Mouse (Mus musculus) forebrain, embryonic 11.5 days (tissue): ENCODE data around the gene Gm6370. TPM values are rescaled to one million over a fixed set of nuclear protein-coding genes. Genes with fewer than 3 reads are reported as not detected.
"Not testable (repeated sequence)": the region's sequence is repeated elsewhere in the genome, so short reads cannot be mapped to it uniquely, and the experiment has no call there.

Experiments
- ATAC-seq: fragments of 200-750 bp; cut with Nextera tagmentation; replicated peaks from 2 replicates; pipeline ENCODE4 v1.8.0; 2017; ENCODE audit warnings: moderate TSS enrichment; ENCODE audit not compliant: low FRiP score
- DNase-seq: peaks from one replicate; pipeline ENCODE4 v3.0.0-alpha.2; 2017; ENCODE audit warnings: low spot score
- H3K27ac ChIP-seq: fragments of 300-500 bp; sonication (generic); 2 replicates; pipeline ENCODE4 v1.5.1; 2014; ENCODE audit warnings: low read depth, low read length
- H3K27me3 ChIP-seq: fragments of 300-500 bp; sonication (generic); 2 replicates; pipeline ENCODE4 v1.6.1; 2014; ENCODE audit warnings: mild to moderate bottlenecking, low read length, mixed read lengths; ENCODE audit not compliant: control insufficient read depth, insufficient read depth
- H3K36me3 ChIP-seq: fragments of 300-500 bp; sonication (generic); 2 replicates; pipeline ENCODE4 v1.6.1; 2014; ENCODE audit warnings: mild to moderate bottlenecking, low read length, moderate library complexity, mixed read lengths; ENCODE audit not compliant: control insufficient read depth, insufficient read depth
- H3K4me1 ChIP-seq: fragments of 300-500 bp; sonication (generic); replicated peaks from 2 replicates; pipeline ENCODE4 v1.6.1; 2014; ENCODE audit warnings: low read length, mixed read lengths; ENCODE audit not compliant: control insufficient read depth, insufficient read depth
- H3K4me2 ChIP-seq: fragments of 300-500 bp; sonication (generic); 2 replicates; pipeline ENCODE4 v1.6.1; 2014; ENCODE audit warnings: low read depth, mild to moderate bottlenecking, low read length, moderate library complexity, mixed read lengths; ENCODE audit not compliant: severe bottlenecking
- H3K4me3 ChIP-seq: fragments of 300-500 bp; sonication (generic); 2 replicates; pipeline ENCODE4 v1.5.1; 2014; ENCODE audit warnings: low read depth, low read length
- H3K9ac ChIP-seq: fragments of 300-500 bp; sonication (generic); 2 replicates; pipeline ENCODE4 v1.6.1; 2014; ENCODE audit warnings: low read length
- H3K9me3 ChIP-seq: fragments of 300-500 bp; sonication (generic); 2 replicates; pipeline ENCODE4 v1.6.1; 2016; ENCODE audit warnings: low read length, mixed read lengths; ENCODE audit not compliant: control insufficient read depth
- WGBS: fragments of 180-500 bp; shearing (Covaris S2); extraction: QIAGEN DNeasy Blood & Tissue Kit; methylation state at CpG from one replicate; pipeline ENCODE4 v1.1.7; 2014; 5-methylcytosine and 5-hydroxymethylcytosine counted together
- polyA plus RNA-seq: library from polyadenylated mRNA; unstranded; fragments of >200 nt; fragmentation: Nextera tagmentation; extraction: Ambion mirVana; gene quantifications from 2 replicates; pipeline ENCODE4 v1.2.1, GENCODE M21; 2014

Gene Gm6370
- polyA plus RNA-seq, result not detected in 2 replicates

DNA sequence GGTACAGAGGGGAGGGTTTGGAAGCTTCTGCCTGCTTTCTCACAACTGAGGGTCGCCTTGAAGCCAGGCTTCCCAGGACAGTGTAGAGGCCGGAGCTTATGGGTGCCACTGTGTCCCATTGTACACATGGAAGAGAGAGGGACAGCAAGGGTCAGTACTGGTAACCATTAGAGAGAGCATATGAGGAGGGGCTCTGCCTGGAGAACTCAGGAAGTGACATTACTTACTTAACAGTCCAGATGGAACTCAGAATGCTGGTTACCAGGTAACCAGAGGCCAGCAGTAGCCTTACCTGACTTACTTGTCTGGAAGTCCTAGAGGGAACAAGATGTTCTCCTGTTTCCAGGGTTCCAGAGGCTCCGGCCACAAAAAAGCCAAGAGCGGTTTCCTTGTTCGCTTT is at the start of gene Gm6370:
TSS of gene Gm6370 (plus strand) at position 301 of the 400 bp plus-strand sequence.
- H3K9ac ChIP-seq, H3K9me3 ChIP-seq, DNase-seq, ATAC-seq, H3K27ac ChIP-seq, H3K4me2 ChIP-seq, H3K27me3 ChIP-seq, H3K36me3 ChIP-seq, H3K4me3 ChIP-seq, H3K4me1 ChIP-seq: not testable (repeated sequence)
- WGBS, result no CpG with 5 or more reads among the region's 5 CpGs

DNA sequence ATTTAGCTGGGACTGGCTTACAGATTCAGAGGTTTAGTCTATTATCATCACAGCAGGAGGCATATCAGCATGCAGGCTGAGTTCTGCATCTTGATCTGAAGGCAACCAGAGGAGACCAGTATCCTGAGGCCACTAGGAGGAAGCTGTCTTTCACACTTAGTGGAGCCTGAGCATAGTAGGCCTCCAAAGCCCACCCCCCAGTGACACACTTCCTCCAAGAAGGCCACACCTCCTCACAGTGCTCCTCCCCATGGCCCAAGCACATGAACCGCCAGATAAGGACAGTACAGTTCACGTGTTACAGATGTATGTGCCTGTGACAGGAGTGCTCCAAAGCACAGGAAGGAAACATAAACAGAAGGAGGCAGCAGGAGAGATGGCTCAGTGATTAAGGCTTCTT is 48.4 kb upstream of the Gm6370 start:
- Histone ChIP-seq H3K4me1 (no peaks in the 10 kb centered on the region), H3K9me3 (no peaks in the 10 kb centered on the region), H3K9ac (no peak overlapping the region), H3K4me2 (no peak overlapping the region), H3K27ac (no peak overlapping the region), H3K27me3 (no peaks in the 10 kb centered on the region), H3K4me3 (no peak overlapping the region), H3K36me3 (no peaks in the 10 kb centered on the region; the same call in 1 of the 2 replicates)
- ATAC-seq, result no peak
- 89% methylated on average over 2 of the region's 2 CpGs for WGBS
- DNase-seq, result no peak

DNA sequence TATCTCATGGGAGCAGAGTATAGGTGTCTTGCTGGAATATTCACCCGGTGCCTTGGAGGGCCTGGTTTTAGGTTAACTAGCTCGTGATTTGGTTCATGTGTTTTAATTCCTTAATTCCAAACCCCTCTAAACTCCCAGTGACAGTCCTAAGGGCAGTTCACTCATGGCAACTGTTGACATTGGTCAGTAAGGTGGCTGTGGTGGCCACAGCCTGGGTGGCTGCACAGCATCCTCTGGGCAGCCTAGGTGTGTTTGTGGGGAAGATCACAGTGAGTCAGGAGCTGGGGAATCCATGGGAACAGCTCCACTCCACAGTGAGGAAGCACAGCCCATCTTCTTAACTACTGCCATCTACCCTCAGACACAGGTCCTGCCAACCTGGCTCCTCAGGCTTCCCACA is 44.5 kb upstream of the Gm6370 start:
- no peak for DNase-seq
- no peaks in the 10 kb centered on the region for H3K9me3 ChIP-seq
- H3K27ac ChIP-seq, result no peak overlapping the region
- no peaks in the 10 kb centered on the region for H3K27me3 ChIP-seq
- 88% methylated on average over 2 of the region's 2 CpGs for WGBS
- H3K36me3 ChIP-seq, result no peaks in the 10 kb centered on the region
- no peak overlapping the region for H3K4me3 ChIP-seq
- no peak overlapping the region for H3K4me2 ChIP-seq
- no peak for ATAC-seq
- H3K9ac ChIP-seq, result no peak overlapping the region
- H3K4me1 ChIP-seq, result no peaks in the 10 kb centered on the region

DNA sequence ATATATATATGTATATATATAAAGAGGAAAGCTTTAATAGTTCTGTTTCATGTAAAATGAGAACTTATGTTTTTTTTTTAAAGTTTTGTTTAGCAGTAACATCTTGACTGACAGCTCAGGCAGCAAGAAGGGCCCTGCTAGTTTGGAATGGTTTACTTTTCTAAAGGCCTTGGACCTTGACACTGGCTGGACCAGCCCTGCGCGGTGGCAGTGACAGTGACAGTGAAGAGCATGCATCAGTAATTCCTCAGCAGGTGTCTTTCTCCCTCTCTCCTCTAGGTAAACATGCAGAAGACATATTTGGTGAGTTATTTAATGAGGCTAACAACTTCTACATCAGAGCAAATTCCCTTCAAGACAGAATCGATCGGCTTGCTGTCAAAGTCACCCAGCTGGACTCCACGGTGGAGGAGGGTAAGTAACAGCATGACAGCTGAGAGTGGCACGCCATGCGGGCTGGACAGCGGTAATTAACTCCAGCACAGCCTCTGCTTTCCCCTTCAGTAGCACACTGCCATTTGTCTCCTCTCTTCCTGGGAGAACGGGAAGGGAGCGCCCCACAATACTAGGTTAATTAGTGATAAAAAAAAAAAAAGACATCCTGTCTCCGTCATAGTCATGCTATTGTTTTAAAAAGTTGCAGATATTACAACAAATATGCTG is 39.4 kb upstream of the Gm6370 start:
- H3K9ac ChIP-seq, result no peak overlapping the region
- H3K4me2 ChIP-seq, result no peak overlapping the region
- no peaks in the 10 kb centered on the region for H3K9me3 ChIP-seq
- H3K4me1 ChIP-seq, result no peaks in the 10 kb centered on the region
- no peaks in the 10 kb centered on the region for H3K27me3 ChIP-seq
- no peaks in the 10 kb centered on the region for H3K36me3 ChIP-seq
- H3K4me3 ChIP-seq, result no peak overlapping the region
- ATAC-seq (no peak), DNase-seq (no peak)
- 83% methylated on average over 11 of the region's 11 CpGs for WGBS
- H3K27ac ChIP-seq, result no peak overlapping the region

DNA sequence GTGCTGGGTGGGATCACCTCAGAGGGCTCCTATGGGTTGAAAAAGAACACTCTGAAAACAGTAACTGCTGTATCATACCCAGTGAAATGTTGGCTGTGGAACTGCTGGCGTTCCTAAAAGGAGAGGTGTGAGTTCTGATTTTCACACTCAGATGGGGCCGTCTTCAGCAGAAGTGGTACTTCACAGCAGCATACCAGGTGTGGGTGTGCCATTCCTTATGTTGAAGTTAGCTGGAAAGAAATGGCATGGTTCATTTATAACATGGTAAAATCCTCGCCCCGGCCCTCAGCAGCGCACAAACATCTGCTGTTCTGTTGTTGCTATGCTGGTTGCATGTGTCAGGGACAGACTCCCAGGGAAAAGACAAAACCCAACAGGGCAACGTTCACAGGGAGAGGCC is 37.6 kb upstream of the Gm6370 start:
- ATAC-seq (no peak), DNase-seq (no peak)
- Histone ChIP-seq H3K4me3 (no peak overlapping the region), H3K9me3 (no peaks in the 10 kb centered on the region), H3K36me3 (no peaks in the 10 kb centered on the region), H3K27me3 (no peaks in the 10 kb centered on the region), H3K27ac (no peak overlapping the region), H3K9ac (no peak overlapping the region), H3K4me1 (no peaks in the 10 kb centered on the region), H3K4me2 (no peak overlapping the region)
- 94% methylated on average over 6 of the region's 6 CpGs for WGBS

DNA sequence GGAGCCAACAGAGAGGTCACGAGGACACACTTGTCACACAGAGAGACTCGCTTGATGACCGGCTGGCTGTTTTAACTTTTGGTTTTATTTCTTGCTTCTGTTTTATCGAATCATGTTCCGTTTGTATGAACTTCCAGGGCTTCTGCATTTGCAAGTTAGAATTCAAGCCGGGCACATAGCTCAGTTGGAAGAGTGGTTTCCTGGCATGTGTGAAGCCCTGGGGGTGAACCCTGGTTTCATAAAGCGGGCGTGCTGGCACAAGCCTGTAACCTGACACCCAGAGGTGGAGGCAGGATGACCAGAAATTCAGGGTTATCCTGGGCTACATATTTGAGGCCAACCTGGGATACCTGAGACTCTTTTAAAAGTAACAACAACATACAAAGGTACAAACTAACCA is 29.6 kb upstream of the Gm6370 start:
- WGBS, result 86% methylated on average over 8 of the region's 8 CpGs
- no peaks in the 10 kb centered on the region for H3K27me3 ChIP-seq
- H3K9ac ChIP-seq, result no peak overlapping the region
- no peak overlapping the region for H3K27ac ChIP-seq
- ATAC-seq (no peak), DNase-seq (no peak)
- no peak overlapping the region for H3K4me2 ChIP-seq
- no peak overlapping the region for H3K4me3 ChIP-seq
- H3K36me3 ChIP-seq, result no peaks in the 10 kb centered on the region; the same call in 1 of the 2 replicates
- H3K4me1 ChIP-seq, result no peaks in the 10 kb centered on the region
- H3K9me3 ChIP-seq, result no peaks in the 10 kb centered on the region

DNA sequence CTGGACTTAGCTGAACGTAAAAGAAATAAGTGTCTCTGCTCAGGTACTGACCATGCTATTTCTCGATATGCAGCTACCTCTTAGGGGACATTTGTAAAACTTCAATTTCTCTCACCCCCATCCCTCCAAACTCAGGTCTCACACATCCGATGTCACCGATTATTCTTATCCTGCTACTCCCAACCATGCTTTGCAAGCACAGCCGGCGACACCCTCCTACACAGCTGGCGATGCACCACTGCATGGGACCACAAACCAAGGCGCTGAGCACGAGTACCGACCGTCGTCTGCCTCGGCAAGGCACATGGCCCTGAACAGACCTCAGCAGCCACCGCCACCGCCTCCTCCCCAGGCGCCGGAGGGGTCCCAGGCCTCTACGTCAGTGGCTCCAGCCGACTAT is 24.5 kb upstream of the Gm6370 start:
- DNase-seq (no peak), ATAC-seq (no peak)
- Histone ChIP-seq H3K4me1 (no peaks in the 10 kb centered on the region), H3K4me3 (no peak overlapping the region), H3K9me3 (no peaks in the 10 kb centered on the region), H3K27ac (no peak overlapping the region), H3K4me2 (no peak overlapping the region), H3K27me3 (no peaks in the 10 kb centered on the region), H3K9ac (no peak overlapping the region), H3K36me3 (no peaks in the 10 kb centered on the region)
- 94% methylated on average over 19 of the region's 19 CpGs for WGBS

DNA sequence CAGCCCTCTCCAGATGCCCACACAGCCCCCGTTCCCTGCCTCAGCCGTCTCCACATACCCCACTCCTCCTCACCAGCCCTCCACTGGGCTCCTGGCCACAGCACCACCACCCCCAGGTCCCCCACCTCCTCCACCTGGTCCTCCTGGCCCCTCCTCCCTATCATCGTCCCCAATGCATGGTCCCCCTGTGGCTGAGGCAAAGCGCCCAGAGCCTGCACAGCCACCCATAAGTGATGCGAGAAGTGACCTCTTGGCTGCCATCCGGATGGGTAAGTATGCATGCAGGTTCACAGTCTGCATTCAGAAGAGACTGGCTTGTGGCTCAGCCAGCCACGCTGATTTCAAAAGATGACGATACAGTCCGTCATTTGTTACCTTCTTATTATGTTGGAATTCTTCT is 22.9 kb upstream of the Gm6370 start:
- DNase-seq, result no peak
- Histone ChIP-seq H3K4me2 (no peak overlapping the region), H3K9me3 (no peaks in the 10 kb centered on the region), H3K4me3 (no peak overlapping the region), H3K9ac (no peak overlapping the region), H3K27ac (no peak overlapping the region), H3K4me1 (no peaks in the 10 kb centered on the region), H3K36me3 (no peaks in the 10 kb centered on the region), H3K27me3 (no peaks in the 10 kb centered on the region)
- no peak for ATAC-seq
- 89% methylated on average over 9 of the region's 9 CpGs for WGBS

DNA sequence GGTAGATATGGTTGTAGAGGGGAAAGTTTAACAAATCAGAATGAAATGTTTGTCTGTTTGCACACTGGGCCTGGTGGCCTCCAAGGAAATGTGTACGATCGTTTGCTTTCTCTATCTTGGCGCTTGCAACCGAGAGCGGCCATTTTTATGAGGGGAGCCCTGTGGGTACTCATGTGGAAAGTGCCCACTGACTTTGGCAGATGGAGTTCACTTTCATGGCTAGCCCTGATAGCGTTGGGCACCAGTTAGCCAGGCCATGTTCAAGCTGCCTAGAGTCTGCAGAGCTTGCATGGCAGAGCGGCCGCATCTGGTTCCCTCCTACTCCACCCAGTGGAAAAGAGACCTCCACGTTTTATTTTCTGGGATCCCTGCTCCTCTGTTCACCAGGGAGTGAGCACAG is 20.3 kb upstream of the Gm6370 start:
- H3K36me3 ChIP-seq, result no peaks in the 10 kb centered on the region
- no peak overlapping the region for H3K4me3 ChIP-seq
- no peaks in the 10 kb centered on the region for H3K9me3 ChIP-seq
- no peak for ATAC-seq
- no peaks in the 10 kb centered on the region for H3K27me3 ChIP-seq
- H3K4me2 ChIP-seq, result no peak overlapping the region
- WGBS, result 87% methylated on average over 9 of the region's 9 CpGs
- no peak overlapping the region for H3K27ac ChIP-seq
- no peak for DNase-seq
- no peak overlapping the region for H3K9ac ChIP-seq
- no peaks in the 10 kb centered on the region for H3K4me1 ChIP-seq
